Mouse (Mus musculus) heart, adult 2 months (tissue): Measurements from ENCODE around the gene Olfr221. TPM values are rescaled to one million over a fixed set of nuclear protein-coding genes. Genes with fewer than 3 reads are reported as not detected.

Experiments used
- DNase-seq, 2 experiments: peaks; one replicate each; pipeline ENCODE4 v3.0.0; 2021
- H3K27ac ChIP-seq: fragments of 200-600 bp; 2 replicates; pipeline ENCODE4 v1.8.1; 2022
- H3K27me3 ChIP-seq: fragments of 200-500 bp; 2 replicates; pipeline ENCODE4 v1.6.1; 2012; ENCODE audit warnings: mild to moderate bottlenecking, low read length, inconsistent platforms, mixed read lengths; ENCODE audit not compliant: control insufficient read depth, insufficient read depth
- H3K36me3 ChIP-seq: fragments of 200-500 bp; 2 replicates; pipeline ENCODE4 v1.6.1; 2012; ENCODE audit warnings: low read length, inconsistent platforms; ENCODE audit not compliant: control insufficient read depth, insufficient read depth
- H3K4me1 ChIP-seq: fragments of 200-500 bp; 2 replicates; pipeline ENCODE4 v1.6.1; 2011; ENCODE audit warnings: low read length; ENCODE audit not compliant: control insufficient read depth, insufficient read depth
- H3K4me3 ChIP-seq: fragments of 200-600 bp; 2 replicates; pipeline ENCODE4 v1.8.1; 2022
- H3K79me2 ChIP-seq: fragments of 200-500 bp; replicated peaks from 2 replicates; pipeline ENCODE4 v1.6.1; 2012; ENCODE audit warnings: mild to moderate bottlenecking, inconsistent platforms, low read length, moderate library complexity, mixed read lengths; ENCODE audit not compliant: control insufficient read depth, insufficient read depth
- H3K9ac ChIP-seq: fragments of 200-500 bp; 2 replicates; pipeline ENCODE4 v1.6.1; 2012; ENCODE audit warnings: low read depth, mild to moderate bottlenecking, control low read depth, inconsistent platforms, low read length, mixed read lengths
- CTCF ChIP-seq: fragments of 200-600 bp; IDR thresholded peaks from 2 replicates; pipeline ENCODE4 v1.8.1; 2022; ENCODE audit warnings: antibody characterized with exemption, mild to moderate bottlenecking, moderate library complexity
- EP300 ChIP-seq: fragments of 200-500 bp; IDR thresholded peaks from 2 replicates; pipeline ENCODE4 v1.6.1; 2011; ENCODE audit warnings: low read depth, low read length, control low read depth; ENCODE audit not compliant: insufficient read depth
- POLR2A ChIP-seq: fragments of 200-500 bp; IDR thresholded peaks from 2 replicates; pipeline ENCODE4 v1.6.1; 2011; ENCODE audit warnings: mild to moderate bottlenecking, low read depth, low read length, control low read depth; ENCODE audit not compliant: insufficient read depth
- WGBS: fragments of 180-500 bp; shearing (Covaris S2); methylation state at CpG from one replicate; pipeline ENCODE4 v1.1.7; 2018; 5-methylcytosine and 5-hydroxymethylcytosine counted together
- intact Hi-C: fragments of 180-260 bp; cut with DNase I; formaldehyde crosslinking; loops from one replicate; pipeline ENCODE4 v1.15.1; 2025
- polyA plus RNA-seq: library from polyadenylated mRNA; depleted of rRNA; stranded (reverse); fragments of >200 nt; gene quantifications from 2 replicates; pipeline ENCODE4 v1.2.3, GENCODE M21; 2012
- total RNA-seq, 2 experiments: library from RNA; stranded (reverse); gene quantifications; 2 replicates each; pipeline ENCODE4 v1.2.3; 2021

Gene Olfr221
- total and polyA plus RNA-seq, 3 experiments: not detected

GRCm38 (mm10) chr14:52017662-52018061 is 24.6 kb downstream of the Olfr221 start:
- intact Hi-C loops: loop anchor here (5.0 to 10.0 kb wide), 2 partner anchors 85 to 257 kb away; partner anchors contain the start of genes Hnrnpc, Rab2b and Tox4
- 75% methylated on average over 4 of the region's 4 CpGs for WGBS
- no peak for TF ChIP-seq POLR2A
- no peak for TF ChIP-seq EP300
- no peak for TF ChIP-seq CTCF
- Histone ChIP-seq H3K27me3 (no peaks in the 10 kb centered on the region), H3K4me3 (no peak overlapping the region), H3K27ac (no peak overlapping the region), H3K4me1 (peaks cover 11% of the 10 kb centered on the region), H3K79me2 (no peaks in the 10 kb centered on the region), H3K36me3 (no peaks in the 10 kb centered on the region; the same call in 1 of the 2 replicates), H3K9ac (no peak overlapping the region)
- no peak for DNase-seq

- TF ChIP-seq POLR2A (no peak), EP300 (no peak), CTCF (no peak)
- no peak overlapping the region for H3K4me3 ChIP-seq
- H3K27ac ChIP-seq: no peak overlapping the region
- peaks cover 9% of the 10 kb centered on the region for H3K4me1 ChIP-seq
- H3K9ac ChIP-seq: no peak overlapping the region
- H3K27me3 ChIP-seq: no peaks in the 10 kb centered on the region
- no peaks in the 10 kb centered on the region for H3K79me2 ChIP-seq
- no peaks in the 10 kb centered on the region; the same call in 1 of the 2 replicates for H3K36me3 ChIP-seq
- DNase-seq: no peak
- intact Hi-C loops: loop anchor here (5.0 to 10.0 kb wide), 2 partner anchors 85 to 258 kb away; partner anchors contain the start of genes Hnrnpc, Rab2b and Tox4
- 89% methylated on average over 13 of the region's 13 CpGs for WGBS
Observed at GRCm38 (mm10) chr14:52016625-52017405, 25.4 kb downstream of the Olfr221 start.

- no peak for DNase-seq
- 17% methylated on average over 6 of the region's 6 CpGs for WGBS
- peak within 1 kb of the TSS; percentile 84 for H3K27ac ChIP-seq
- peak within 1 kb of the TSS; percentile 86 for H3K9ac ChIP-seq
- H3K79me2 ChIP-seq: no peaks in the 10 kb centered on the region
- peak within 1 kb of the TSS; percentile 48 for H3K4me3 ChIP-seq
- no peaks in the 10 kb centered on the region; the same call in 1 of the 2 replicates for H3K36me3 ChIP-seq
- no peaks in the 10 kb centered on the region for H3K27me3 ChIP-seq
- intact Hi-C loops: loop anchor here (5.0 to 10.0 kb wide), 2 partner anchors 87 to 259 kb away; partner anchors contain the start of genes Hnrnpc, Rab2b and Tox4
- TF ChIP-seq POLR2A (no peak), CTCF (no peak), EP300 (no peak)
- H3K4me1 ChIP-seq: peaks cover 7% of the 10 kb centered on the region
Observed at GRCm38 (mm10) chr14:52015445-52016100, 26.7 kb downstream of the Olfr221 start, which contains the start of gene Tmem253. Tmem253 (plus strand) TSS chr14:52015658.

- H3K4me1 ChIP-seq: peaks cover 7% of the 10 kb centered on the region
- TF ChIP-seq CTCF: peak; percentile 31
- peak; percentile 80 for TF ChIP-seq POLR2A
- TF ChIP-seq EP300: no peak
- intact Hi-C loops: loop anchor here (5.0 to 10.0 kb wide), 2 partner anchors 87 to 260 kb away; partner anchors contain the start of genes Hnrnpc, Rab2b and Tox4
- H3K27me3 ChIP-seq: no peaks in the 10 kb centered on the region
- H3K9ac ChIP-seq: peak overlapping the region; percentile 86
- H3K79me2 ChIP-seq: no peaks in the 10 kb centered on the region
- H3K36me3 ChIP-seq: no peaks in the 10 kb centered on the region; the same call in 1 of the 2 replicates
- WGBS: 0% methylated on average over 27 of the region's 28 CpGs
- H3K27ac ChIP-seq: peak overlapping the region; percentile 84
- H3K4me3 ChIP-seq: peak overlapping the region; percentile 48
- peak; percentile 71 to 74 for DNase-seq
Observed at GRCm38 (mm10) chr14:52014761-52015311, 27.4 kb downstream of the Olfr221 start.

GRCm38 (mm10) chr14:52014271-52014760 is 27.9 kb downstream of the Olfr221 start:
- Histone ChIP-seq H3K27ac (peak overlapping the region; percentile 84), H3K27me3 (no peaks in the 10 kb centered on the region), H3K79me2 (no peaks in the 10 kb centered on the region), H3K4me3 (peak overlapping the region; percentile 48), H3K36me3 (no peaks in the 10 kb centered on the region; the same call in 1 of the 2 replicates), H3K4me1 (peaks cover 7% of the 10 kb centered on the region), H3K9ac (peak overlapping the region; percentile 86)
- no peak for DNase-seq
- TF ChIP-seq POLR2A (no peak), EP300 (no peak), CTCF (no peak)
- 2% methylated on average over 8 of the region's 80 CpGs for WGBS
- intact Hi-C loops: loop anchor here (10.0 kb wide), 1 partner anchor 260 kb away; the partner anchor contains the start of genes Rab2b and Tox4
